Mouse (Mus musculus) hematopoietic stem cell, adult 5-6 weeks (primary cell): ENCODE data around the gene Sh3d19. TPM values are rescaled to one million over a fixed set of nuclear protein-coding genes. Genes with fewer than 3 reads are reported as not detected.

Experiments used
- ATAC-seq, 2 experiments: fragments of 125-278 bp in 1 of 2; replicated peaks in 1 of 2; 2 replicates each; pipeline ENCODE4 v1.8.0; 2016 to 2017; ENCODE audit warnings: inconsistent platforms in 2 of 2, mild to moderate bottlenecking in 2 of 2, moderate number of reproducible peaks in 2 of 2, low read depth in 1 of 2, moderate TSS enrichment in 1 of 2; ENCODE audit not compliant: low FRiP score in 2 of 2, poor library complexity in 2 of 2, severe bottlenecking in 2 of 2, insufficient read depth in 1 of 2, low TSS enrichment in 1 of 2
- total RNA-seq: library from RNA; stranded (forward); fragments of 172-1452, 232-1000 nt; gene quantifications from 2 replicates; pipeline ENCODE4 v1.2.3, GENCODE M21; 2017

The Sh3d19 gene
- total RNA-seq, 1 experiment from 2014 or later = 3.3 TPM

GRCm38 (mm10) chr3:86057436-86058095, 86.7 kb downstream of the Sh3d19 start:
- ATAC-seq = no peak

- no peak for ATAC-seq
Measured at GRCm38 (mm10) chr3:86069646-86070250, 98.8 kb downstream of the Sh3d19 start.

GRCm38 (mm10) chr3:86070799-86071198, 99.9 kb downstream of the Sh3d19 start:
- no peak for ATAC-seq

GRCm38 (mm10) chr3:86072066-86072465, 101.2 kb downstream of the Sh3d19 start:
- no peak for ATAC-seq

- ATAC-seq = no peak
Measured at GRCm38 (mm10) chr3:86072889-86073288, 102.0 kb downstream of the Sh3d19 start.

GRCm38 (mm10) chr3:86075593-86075992, 104.7 kb downstream of the Sh3d19 start:
- no peak for ATAC-seq

GRCm38 (mm10) chr3:86076511-86077283, 105.8 kb downstream of the Sh3d19 start:
- ATAC-seq = peak; percentile 22 to 56; a peak in 1 of 4 replicates

GRCm38 (mm10) chr3:86083051-86083450, 112.1 kb downstream of the Sh3d19 start:
- ATAC-seq = no peak

- no peak for ATAC-seq
Measured at GRCm38 (mm10) chr3:86085001-86085400, 114.1 kb downstream of the Sh3d19 start.

- no peak for ATAC-seq
Measured at GRCm38 (mm10) chr3:86087872-86088271, 117.0 kb downstream of the Sh3d19 start.

GRCm38 (mm10) chr3:86093213-86093845, 122.4 kb downstream of the Sh3d19 start:
- ATAC-seq = no peak

- no peak for ATAC-seq
Measured at GRCm38 (mm10) chr3:86093907-86094306, 123.0 kb downstream of the Sh3d19 start.

GRCm38 (mm10) chr3:86101956-86102355, 131.0 kb downstream of the Sh3d19 start:
- ATAC-seq = no peak

GRCm38 (mm10) chr3:86103449-86104291, 132.8 kb downstream of the Sh3d19 start:
- ATAC-seq = peak; percentile 48 to 58

GRCm38 (mm10) chr3:86104433-86104832, 133.5 kb downstream of the Sh3d19 start:
- peak; percentile 9 to 63; a peak in 3 of 4 replicates for ATAC-seq

GRCm38 (mm10) chr3:86104909-86105308, 134.0 kb downstream of the Sh3d19 start:
- no peak for ATAC-seq

GRCm38 (mm10) chr3:86106086-86106632, 135.2 kb downstream of the Sh3d19 start:
- ATAC-seq = no peak
